Mouse (Mus musculus): ENCODE data around the gene Eloa.
"Not testable (repeated sequence)": the region's sequence is repeated elsewhere in the genome, so short reads cannot be mapped to it uniquely, and the experiment has no call there.

Gene Eloa

GRCm38 (mm10) chr4:136021549-136022047, at the start of gene Eloa:
Gene Eloa, minus strand, starts transcription at chr4:136021763.
- DNase-seq = peak; percentile 99

GRCm38 (mm10) chr4:136071178-136071714, 49.7 kb upstream of the Eloa start:
- peak; percentile 64 for DNase-seq

GRCm38 (mm10) chr4:136070592-136070991, 49.0 kb upstream of the Eloa start:
- DNase-seq = no peak

- DNase-seq = peak; percentile 73
Measured at GRCm38 (mm10) chr4:136069954-136070353, 48.4 kb upstream of the Eloa start.

GRCm38 (mm10) chr4:136069313-136069712, 47.8 kb upstream of the Eloa start:
- DNase-seq = no peak

- no peak for DNase-seq
Measured at GRCm38 (mm10) chr4:136063143-136063542, 41.6 kb upstream of the Eloa start.

- DNase-seq = not testable (repeated sequence)
Measured at GRCm38 (mm10) chr4:136059800-136060488, 38.4 kb upstream of the Eloa start.

GRCm38 (mm10) chr4:136057916-136058315, 36.4 kb upstream of the Eloa start:
- DNase-seq = no peak

GRCm38 (mm10) chr4:136056030-136056429, 34.5 kb upstream of the Eloa start:
- no peak for DNase-seq

- no peak for DNase-seq
Measured at GRCm38 (mm10) chr4:136053843-136054242, 32.3 kb upstream of the Eloa start.

GRCm38 (mm10) chr4:136053247-136053596, 31.7 kb upstream of the Eloa start, which contains the start of gene Rpl11:
Gene Rpl11, minus strand, starts transcription at chr4:136053428.
- DNase-seq = peak; percentile 95

GRCm38 (mm10) chr4:136052534-136053246, 31.1 kb upstream of the Eloa start:
- no peak for DNase-seq

GRCm38 (mm10) chr4:136052060-136052459, 30.5 kb upstream of the Eloa start:
- DNase-seq = no peak

- DNase-seq = no peak
Measured at GRCm38 (mm10) chr4:136050226-136050625, 28.7 kb upstream of the Eloa start.

GRCm38 (mm10) chr4:136048291-136049032, 26.9 kb upstream of the Eloa start:
- DNase-seq = no peak

GRCm38 (mm10) chr4:136047626-136048025, 26.1 kb upstream of the Eloa start:
- no peak for DNase-seq

GRCm38 (mm10) chr4:136046888-136047287, 25.3 kb upstream of the Eloa start:
- DNase-seq = no peak

GRCm38 (mm10) chr4:136045091-136045490, 23.5 kb upstream of the Eloa start:
- DNase-seq = no peak

GRCm38 (mm10) chr4:136043784-136044400, 22.3 kb upstream of the Eloa start:
- no peak for DNase-seq

- DNase-seq = no peak
Measured at GRCm38 (mm10) chr4:136035078-136035477, 13.5 kb upstream of the Eloa start.

- DNase-seq = no peak
Measured at GRCm38 (mm10) chr4:136033231-136033630, 11.7 kb upstream of the Eloa start.

All from right cerebral cortex, adult 18-20 months (tissue).